Mouse (Mus musculus): ENCODE data around the gene Acyp1. TPM values are rescaled to one million over a fixed set of nuclear protein-coding genes. Genes with fewer than 3 reads are reported as not detected.

Acyp1 gene
- total RNA-seq, 1 experiment = 15.0 TPM

DNA sequence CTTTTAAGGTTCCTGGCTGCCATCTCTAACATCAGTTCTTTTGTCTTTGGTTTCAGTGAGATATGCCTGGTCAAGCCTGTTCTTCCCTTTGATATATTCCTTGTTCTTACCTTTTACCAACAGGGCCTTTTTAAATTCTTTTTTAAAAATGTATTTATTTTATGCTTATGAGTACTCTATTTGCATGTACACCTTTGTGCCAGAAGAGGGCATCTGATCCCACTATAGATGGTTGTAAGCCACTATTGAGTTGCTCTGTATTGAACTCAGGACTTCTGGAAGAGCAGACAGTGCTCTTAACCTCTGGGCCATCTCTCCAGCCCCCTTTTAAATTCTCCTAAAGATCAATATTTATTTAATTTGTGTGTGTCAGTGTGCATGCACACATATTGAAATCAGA lies 4.7 kb upstream of the Acyp1 start:
- Histone ChIP-seq H3K4me3 (ENCODE audit: insufficient read depth in 1 of 2, low read depth in 1 of 2, low read length in 2 of 2, poor library complexity in 1 of 2, severe bottlenecking in 1 of 2) (no peak overlapping the region), H3K9me3 (ENCODE audit: control insufficient read depth, insufficient read depth, low read depth, low read length) (0 out of 2 replicates have a peak, but pooled peaks cover 3% of the 10 kb centered on the region), H3K9ac (ENCODE audit: insufficient read depth, low read depth, low read length, poor library complexity, severe bottlenecking) (no peak overlapping the region), H3K27ac (ENCODE audit: insufficient read depth, low read depth, low read length, poor library complexity, severe bottlenecking) (no peak overlapping the region), H3K36me3 (ENCODE audit: control insufficient read depth, insufficient read depth, low read length, poor library complexity, severe bottlenecking) (no peaks in the 10 kb centered on the region), H3K4me1 (ENCODE audit: control insufficient read depth in 2 of 2, insufficient read depth in 2 of 2, low read length in 2 of 2, poor library complexity in 1 of 2) (peaks cover 0 to 11% of the 10 kb centered on the region in 2 experiments; a peak in 1 of 4 replicates)
- no peak for DNase-seq (ENCODE audit: low read depth, low spot score)
- no peak for TF ChIP-seq ZC3H11A (IDR thresholded peaks at IDR 0.05; ENCODE audit: borderline replicate concordance, low read depth, low read length)
- no peak for TF ChIP-seq CHD2 (IDR thresholded peaks at IDR 0.05; ENCODE audit: low read depth, low read length)
- TF ChIP-seq MAFK (IDR thresholded peaks at IDR 0.05; ENCODE audit: insufficient read depth, low read depth, low read length) = no peak
- TF ChIP-seq ZNF384 (IDR thresholded peaks at IDR 0.05; ENCODE audit: low read depth, low read length) = no peak
- TF ChIP-seq HCFC1 (IDR thresholded peaks at IDR 0.05; ENCODE audit: borderline replicate concordance, insufficient read depth, low read length) = no peak
- in situ Hi-C loops (cut with MboI; ENCODE audit: low sequenced_read_pairs in 2 of 2, unreplicated experiment in 2 of 2) = no loop called here

- in situ Hi-C loops (cut with MboI; ENCODE audit: low sequenced_read_pairs in 2 of 2, unreplicated experiment in 2 of 2) = no loop called here
- Histone ChIP-seq H3K4me3 (ENCODE audit: insufficient read depth in 1 of 2, low read depth in 1 of 2, low read length in 2 of 2, poor library complexity in 1 of 2, severe bottlenecking in 1 of 2) (no peak overlapping the region), H3K9ac (ENCODE audit: insufficient read depth, low read depth, low read length, poor library complexity, severe bottlenecking) (no peak overlapping the region), H3K36me3 (ENCODE audit: control insufficient read depth, insufficient read depth, low read length, poor library complexity, severe bottlenecking) (no peaks in the 10 kb centered on the region), H3K9me3 (ENCODE audit: control insufficient read depth, insufficient read depth, low read depth, low read length) (0 out of 2 replicates have a peak, but pooled peaks cover 3% of the 10 kb centered on the region), H3K4me1 (ENCODE audit: control insufficient read depth in 2 of 2, insufficient read depth in 2 of 2, low read length in 2 of 2, poor library complexity in 1 of 2) (peaks cover 0 to 11% of the 10 kb centered on the region in 2 experiments; a peak in 1 of 4 replicates), H3K27ac (ENCODE audit: insufficient read depth, low read depth, low read length, poor library complexity, severe bottlenecking) (no peak overlapping the region)
- no peak for DNase-seq (ENCODE audit: low read depth, low spot score)
- TF ChIP-seq CHD2 (IDR thresholded peaks at IDR 0.05; ENCODE audit: low read depth, low read length) = no peak
Measured at GRCm38 (mm10) chr12:85292288-85292687, 4.0 kb upstream of the Acyp1 start.

DNA sequence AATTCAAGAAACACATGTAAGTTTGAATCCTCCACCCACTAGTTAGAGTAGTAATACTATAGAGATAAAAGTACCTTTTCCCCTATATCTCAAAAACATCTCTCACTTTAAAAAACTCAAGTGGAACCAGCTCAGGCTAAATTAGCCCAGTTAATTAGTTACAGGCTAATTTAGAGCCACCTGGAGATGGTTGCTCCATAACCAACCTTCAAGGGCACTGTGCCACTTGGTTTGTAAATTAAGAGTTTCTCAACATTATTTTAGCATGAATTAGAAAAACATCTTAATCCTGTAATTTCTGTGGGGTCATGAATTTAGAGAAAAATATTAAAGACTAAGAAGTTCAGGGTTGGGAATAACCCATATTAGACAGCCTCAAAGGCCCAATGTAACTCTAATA lies 3.3 kb upstream of the Acyp1 start:
- in situ Hi-C loops (cut with MboI; ENCODE audit: low sequenced_read_pairs in 2 of 2, unreplicated experiment in 2 of 2) = no loop called here
- TF ChIP-seq CHD2 (IDR thresholded peaks at IDR 0.05; ENCODE audit: low read depth, low read length) (no peak), ZC3H11A (IDR thresholded peaks at IDR 0.05; ENCODE audit: borderline replicate concordance, low read depth, low read length) (no peak), MAFK (IDR thresholded peaks at IDR 0.05; ENCODE audit: insufficient read depth, low read depth, low read length) (no peak), ZNF384 (IDR thresholded peaks at IDR 0.05; ENCODE audit: low read depth, low read length) (no peak), HCFC1 (IDR thresholded peaks at IDR 0.05; ENCODE audit: borderline replicate concordance, insufficient read depth, low read length) (no peak)
- no peak overlapping the region for H3K9ac ChIP-seq (ENCODE audit: insufficient read depth, low read depth, low read length, poor library complexity, severe bottlenecking)
- DNase-seq (ENCODE audit: low read depth, low spot score) = no peak
- H3K4me3 ChIP-seq (ENCODE audit: insufficient read depth in 1 of 2, low read depth in 1 of 2, low read length in 2 of 2, poor library complexity in 1 of 2, severe bottlenecking in 1 of 2) = no peak overlapping the region
- H3K36me3 ChIP-seq (ENCODE audit: control insufficient read depth, insufficient read depth, low read length, poor library complexity, severe bottlenecking) = no peaks in the 10 kb centered on the region
- 0 out of 2 replicates have a peak, but pooled peaks cover 3% of the 10 kb centered on the region for H3K9me3 ChIP-seq (ENCODE audit: control insufficient read depth, insufficient read depth, low read depth, low read length)
- no peak overlapping the region for H3K27ac ChIP-seq (ENCODE audit: insufficient read depth, low read depth, low read length, poor library complexity, severe bottlenecking)
- peaks cover 0 to 8% of the 10 kb centered on the region in 2 experiments; a peak in 1 of 4 replicates for H3K4me1 ChIP-seq (ENCODE audit: control insufficient read depth in 2 of 2, insufficient read depth in 2 of 2, low read length in 2 of 2, poor library complexity in 1 of 2)

- no peak overlapping the region for H3K27ac ChIP-seq (ENCODE audit: insufficient read depth, low read depth, low read length, poor library complexity, severe bottlenecking)
- TF ChIP-seq ZNF384 (IDR thresholded peaks at IDR 0.05; ENCODE audit: low read depth, low read length) = no peak
- TF ChIP-seq CHD2 (IDR thresholded peaks at IDR 0.05; ENCODE audit: low read depth, low read length) = no peak
- TF ChIP-seq ZC3H11A (IDR thresholded peaks at IDR 0.05; ENCODE audit: borderline replicate concordance, low read depth, low read length) = no peak
- TF ChIP-seq MAFK (IDR thresholded peaks at IDR 0.05; ENCODE audit: insufficient read depth, low read depth, low read length) = no peak
- TF ChIP-seq HCFC1 (IDR thresholded peaks at IDR 0.05; ENCODE audit: borderline replicate concordance, insufficient read depth, low read length) = no peak
- H3K36me3 ChIP-seq (ENCODE audit: control insufficient read depth, insufficient read depth, low read length, poor library complexity, severe bottlenecking) = no peaks in the 10 kb centered on the region
- H3K4me3 ChIP-seq (ENCODE audit: insufficient read depth in 1 of 2, low read depth in 1 of 2, low read length in 2 of 2, poor library complexity in 1 of 2, severe bottlenecking in 1 of 2) = no peak overlapping the region
- in situ Hi-C loops (cut with MboI; ENCODE audit: low sequenced_read_pairs in 2 of 2, unreplicated experiment in 2 of 2) = no loop called here
- H3K9me3 ChIP-seq (ENCODE audit: control insufficient read depth, insufficient read depth, low read depth, low read length) = 0 out of 2 replicates have a peak, but pooled peaks cover 3% of the 10 kb centered on the region
- no peak for DNase-seq (ENCODE audit: low read depth, low spot score)
- H3K9ac ChIP-seq (ENCODE audit: insufficient read depth, low read depth, low read length, poor library complexity, severe bottlenecking) = no peak overlapping the region
- peaks cover 0 to 5% of the 10 kb centered on the region in 2 experiments; a peak in 1 of 4 replicates for H3K4me1 ChIP-seq (ENCODE audit: control insufficient read depth in 2 of 2, insufficient read depth in 2 of 2, low read length in 2 of 2, poor library complexity in 1 of 2)
Measured at GRCm38 (mm10) chr12:85290633-85291032, 2.4 kb upstream of the Acyp1 start.

All from ES-E14 (cell line).